Mouse (Mus musculus) spleen, adult 12 weeks (tissue): ENCODE measurements at regions not wholly inside any gene's neighbourhood (a gene's known extent, or its start where the extent isn't known, plus 50 kb on each side); places are given as distances from the start of the nearest gene placed in this dataset.

ENCODE experiments used
- DNase-seq: peaks from one replicate; pipeline ENCODE4 v3.0.0; 2022; ENCODE audit warnings: low spot score

DNA sequence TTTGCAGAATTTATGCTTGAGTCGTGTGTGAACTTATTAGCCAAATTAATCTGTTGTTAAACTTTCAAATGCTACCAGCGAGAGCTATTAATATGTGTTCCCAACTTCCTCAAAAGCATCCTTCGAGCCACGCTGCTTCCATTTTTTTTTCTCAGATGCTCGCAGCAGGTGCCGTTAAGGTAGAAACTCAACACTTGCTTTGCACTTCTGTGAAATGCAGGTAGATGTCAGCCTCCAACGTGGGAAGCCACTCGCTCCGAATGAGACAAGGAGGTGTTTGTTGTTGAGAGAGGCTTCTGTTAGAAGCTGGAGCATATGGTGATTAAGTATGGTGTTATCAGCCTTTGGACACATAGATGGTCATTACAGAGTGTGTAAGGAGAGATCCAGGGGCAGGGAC, 433.1 kb upstream of the Adgrl2 start:
- DNase-seq: no peak

- DNase-seq: no peak
Observed at GRCm38 (mm10) chr3:149415081-149415480, 424.7 kb upstream of the Adgrl2 start.

DNA sequence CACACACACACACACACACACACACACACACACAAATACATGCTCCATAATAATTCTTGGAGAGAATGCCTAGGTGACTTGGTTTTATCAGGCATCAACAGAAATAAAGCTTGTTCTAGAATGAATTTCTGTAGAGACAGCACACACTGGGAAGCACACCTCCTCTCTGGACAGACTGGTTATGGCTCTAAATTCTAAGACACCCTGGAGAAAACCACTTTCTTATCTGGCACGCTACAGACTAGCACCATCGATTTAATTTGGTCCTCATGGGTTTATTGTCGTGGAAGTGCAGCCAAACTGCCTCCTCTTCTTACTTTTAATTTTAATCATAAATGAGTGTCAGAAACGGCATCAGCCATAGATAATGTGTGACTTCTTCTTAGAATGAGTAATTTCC, 422.8 kb upstream of the Adgrl2 start:
- DNase-seq: no peak

DNA sequence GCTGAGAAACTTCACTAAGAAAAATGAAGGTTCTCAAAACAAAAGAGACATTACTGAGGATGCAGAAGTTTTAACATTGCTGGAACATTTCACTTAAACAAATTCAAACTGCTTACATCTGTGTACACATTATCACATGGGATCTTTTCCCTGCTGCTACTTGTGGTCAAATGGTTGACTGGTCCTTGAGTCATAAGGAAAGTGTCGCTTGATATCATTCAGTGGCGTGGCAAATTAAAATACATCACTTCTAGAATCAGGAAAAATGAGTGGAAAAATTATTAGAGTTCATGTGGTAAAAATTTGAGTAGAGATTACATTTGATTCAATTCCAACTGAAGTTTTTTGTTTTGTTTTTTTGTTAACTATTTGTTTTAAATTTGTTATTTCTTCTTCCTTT, 420.2 kb upstream of the Adgrl2 start:
- no peak for DNase-seq

- no peak for DNase-seq
Observed at GRCm38 (mm10) chr3:149408858-149409257, 418.5 kb upstream of the Adgrl2 start.

DNA sequence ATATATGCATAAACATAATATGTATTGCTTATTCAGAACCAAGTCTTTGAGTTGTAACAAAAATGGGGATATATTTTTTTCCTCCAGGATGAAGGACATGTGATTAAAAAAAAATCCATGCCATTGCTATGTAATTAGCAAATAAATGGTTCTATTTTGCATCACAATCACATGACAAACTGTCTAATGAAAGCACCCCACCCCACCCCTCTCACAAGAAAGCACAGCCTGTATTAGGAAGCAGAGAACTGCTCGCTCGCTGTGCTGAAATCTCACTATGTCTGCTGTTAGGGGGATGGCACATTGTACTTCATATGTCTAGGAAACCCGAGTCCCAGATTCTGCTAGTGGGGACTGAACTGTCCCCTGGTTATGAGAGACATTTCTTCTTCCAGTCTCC, 415.5 kb upstream of the Adgrl2 start:
- DNase-seq: no peak

- no peak for DNase-seq
Observed at GRCm38 (mm10) chr3:149404691-149405090, 414.3 kb upstream of the Adgrl2 start.

DNA sequence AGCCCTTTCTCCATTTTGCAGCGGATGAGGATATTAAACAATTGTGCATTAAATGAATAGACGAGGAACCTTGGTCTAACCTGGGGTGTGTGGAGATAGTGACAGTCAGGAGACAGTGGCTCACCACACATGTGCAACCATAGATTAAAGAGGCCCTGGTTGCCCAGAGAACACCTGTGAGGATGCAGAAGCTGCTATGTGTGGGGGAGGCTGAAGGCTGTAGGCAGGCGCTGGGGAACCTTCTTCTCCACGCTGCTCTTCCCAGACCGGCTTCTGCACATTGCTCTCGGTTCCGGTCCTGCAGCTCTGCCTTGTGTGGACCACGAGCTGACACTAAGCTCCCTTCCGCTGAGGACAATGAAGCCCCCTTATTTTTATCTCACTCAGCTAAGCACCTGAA, 412.1 kb upstream of the Adgrl2 start:
- no peak for DNase-seq

DNA sequence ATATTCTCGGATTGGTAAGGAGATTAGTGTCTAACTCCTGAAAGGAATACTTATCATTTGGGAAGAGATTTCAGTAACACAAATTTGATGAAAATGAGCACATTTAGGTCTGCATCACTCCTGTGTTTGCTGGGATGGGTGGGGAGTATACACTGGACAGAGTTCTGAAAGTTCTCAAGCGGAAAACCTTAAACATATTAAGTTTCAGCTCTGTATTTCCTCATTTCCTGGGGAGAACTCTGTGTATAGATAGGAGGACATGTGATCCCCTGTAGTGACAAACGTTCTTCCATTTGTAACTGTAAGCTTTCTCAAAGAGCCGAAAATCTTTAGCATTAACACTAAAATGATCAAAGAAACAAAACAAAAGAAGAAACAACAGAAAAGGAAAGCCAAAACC, 404.7 kb upstream of the Adgrl2 start:
- DNase-seq: no peak

GRCm38 (mm10) chr3:149393317-149394172, 403.2 kb upstream of the Adgrl2 start:
- DNase-seq: no peak

DNA sequence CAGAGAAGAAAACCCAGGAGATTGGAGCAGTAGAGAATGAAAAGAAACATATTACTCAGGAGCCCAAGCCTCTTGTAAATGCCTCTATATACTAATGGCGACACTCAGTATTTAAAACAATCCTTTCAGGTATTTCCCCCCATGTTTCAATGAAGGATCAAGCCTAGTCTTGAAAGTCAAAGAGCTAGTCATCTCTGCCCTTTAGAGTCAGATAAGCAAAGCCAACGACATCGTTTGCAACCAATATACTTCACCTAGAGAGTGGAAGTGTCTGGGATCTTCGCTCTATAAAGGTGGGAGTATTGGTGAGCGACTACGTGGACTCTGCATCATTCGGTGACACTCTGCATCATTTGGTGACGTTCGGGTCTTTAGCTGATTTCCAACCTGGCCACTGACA, 401.8 kb upstream of the Adgrl2 start:
- no peak for DNase-seq

DNA sequence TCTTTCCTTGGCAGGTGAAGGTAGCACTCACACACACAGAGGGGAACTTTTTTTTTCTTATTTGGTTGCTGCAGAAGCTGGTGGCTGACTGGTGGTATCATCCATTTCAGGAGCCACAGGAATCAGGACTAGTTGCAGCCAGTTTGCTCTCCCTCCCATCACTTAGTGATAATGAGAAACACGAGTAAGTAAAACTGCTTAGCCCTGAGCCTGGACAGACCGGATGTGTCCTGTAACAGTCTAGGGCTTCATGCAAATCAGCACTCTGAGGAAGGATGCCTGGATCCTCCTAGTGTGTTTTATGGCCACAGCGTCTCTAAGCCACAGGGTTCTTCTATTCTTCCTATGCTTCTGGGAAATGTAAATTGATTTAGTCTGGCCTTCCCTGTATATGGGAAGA, 397.2 kb upstream of the Adgrl2 start:
- DNase-seq: no peak

DNA sequence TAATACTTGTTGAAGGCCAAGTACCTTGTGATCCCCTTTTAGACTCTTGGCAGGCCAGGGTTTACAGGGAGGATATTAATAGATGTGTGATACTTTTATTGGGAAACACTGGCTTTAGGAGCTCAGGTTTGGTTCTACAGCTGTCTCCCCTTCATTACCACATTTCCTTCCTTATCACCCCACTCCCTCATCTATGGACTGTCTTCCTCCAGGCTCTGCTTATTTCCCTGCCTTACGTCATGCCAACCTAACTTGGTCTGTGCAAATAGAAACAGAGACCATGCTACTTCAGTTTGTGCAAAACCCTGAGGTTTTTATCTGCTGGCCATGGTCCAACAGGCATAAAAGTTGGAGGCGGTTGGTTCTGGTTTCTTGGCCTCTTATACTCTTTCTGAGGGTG, 395.7 kb upstream of the Adgrl2 start:
- no peak for DNase-seq

DNA sequence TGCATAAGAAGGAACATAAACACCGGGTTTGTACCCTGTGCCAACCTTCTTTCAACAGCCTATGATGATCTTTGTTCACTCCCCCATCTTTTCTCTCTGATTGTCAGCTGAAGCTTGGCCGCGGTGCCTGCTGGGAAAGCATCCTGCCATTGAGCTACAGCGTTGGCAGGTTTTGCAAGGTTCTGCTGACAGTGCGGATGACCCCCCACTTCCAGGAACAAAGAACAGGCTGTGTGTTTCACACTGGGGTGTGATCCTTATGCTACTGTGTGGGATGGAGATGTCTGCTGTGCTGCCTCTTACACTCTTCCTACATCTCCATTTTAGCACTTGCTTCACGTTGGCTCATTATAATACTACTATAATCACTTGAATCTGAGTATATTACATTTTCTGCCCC, 395.0 kb upstream of the Adgrl2 start:
- no peak for DNase-seq

GRCm38 (mm10) chr3:149381559-149382245, 391.3 kb upstream of the Adgrl2 start:
- DNase-seq: no peak

DNA sequence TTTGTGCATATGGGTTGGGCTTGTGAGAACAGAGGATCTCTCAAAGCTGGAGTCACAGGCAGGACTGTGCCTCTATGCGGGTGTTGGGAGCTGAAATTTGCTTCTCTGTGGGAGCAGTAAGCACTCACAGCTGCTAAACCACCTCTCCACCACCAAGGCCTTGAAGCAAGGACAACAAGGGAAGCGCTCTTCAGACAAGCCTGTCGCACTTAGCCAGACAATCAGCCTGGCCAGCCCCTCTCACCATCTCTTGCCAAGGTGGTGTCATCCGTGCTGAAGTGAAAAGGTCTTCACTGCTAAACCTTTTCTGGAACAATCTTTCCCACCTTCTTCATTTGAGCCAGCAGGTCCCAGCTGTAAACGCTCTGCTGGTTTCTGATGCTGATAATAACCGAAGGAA, 390.7 kb upstream of the Adgrl2 start:
- DNase-seq: no peak

GRCm38 (mm10) chr3:149379866-149380472, 389.6 kb upstream of the Adgrl2 start:
- no peak for DNase-seq

GRCm38 (mm10) chr3:149379249-149379865, 389.0 kb upstream of the Adgrl2 start:
- no peak for DNase-seq

DNA sequence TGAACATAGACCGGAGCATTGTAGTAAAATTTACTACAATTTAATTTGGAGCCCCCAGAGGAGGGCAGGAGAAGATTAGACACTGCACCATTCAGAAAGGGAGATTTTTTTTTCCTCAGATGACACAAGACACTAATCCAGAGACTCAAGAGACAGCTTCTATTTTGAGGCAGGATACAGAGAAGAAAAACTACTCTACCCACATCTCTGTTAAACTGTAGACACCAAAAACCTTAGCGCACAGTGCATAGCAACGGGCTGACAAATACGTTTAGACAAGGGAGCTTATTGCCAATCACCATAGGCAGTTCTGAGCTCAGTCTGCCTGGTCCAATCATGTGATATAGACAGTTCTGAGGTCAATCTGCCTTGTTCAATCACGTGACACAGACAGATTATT, 381.1 kb upstream of the Adgrl2 start:
- DNase-seq: no peak

DNA sequence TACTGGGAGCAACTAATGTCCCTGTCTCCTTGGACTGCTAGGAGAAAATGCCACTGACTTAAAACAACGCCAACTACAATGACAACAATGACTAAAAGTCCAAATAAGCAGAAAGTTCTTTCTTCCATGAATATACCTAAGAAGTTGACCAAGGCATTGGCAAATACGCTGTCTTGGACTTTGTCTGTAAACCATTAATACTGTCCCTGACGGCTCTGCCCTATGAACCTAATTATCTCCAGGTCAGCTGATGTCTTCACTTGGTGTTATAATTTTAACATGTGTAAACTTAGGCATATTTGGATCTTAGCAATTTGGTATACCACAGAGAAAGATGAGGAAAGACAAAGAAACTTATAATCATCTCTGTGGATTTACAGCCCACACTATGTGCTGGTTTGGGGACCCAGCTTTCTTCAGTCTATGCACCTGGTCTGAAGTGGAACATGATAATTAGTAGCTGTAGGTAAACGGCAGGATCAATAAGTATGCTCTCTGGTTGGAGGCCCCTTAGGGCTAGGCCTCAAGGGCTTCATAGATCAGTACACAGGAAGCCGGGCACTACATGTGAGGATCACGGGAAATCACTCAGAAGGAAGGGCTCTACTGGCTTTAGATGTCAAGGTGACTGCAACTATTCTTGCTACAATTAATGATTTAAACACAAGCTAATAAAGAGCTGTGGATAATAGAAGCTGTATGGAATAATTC, 380.3 kb upstream of the Adgrl2 start:
- no peak for DNase-seq

DNA sequence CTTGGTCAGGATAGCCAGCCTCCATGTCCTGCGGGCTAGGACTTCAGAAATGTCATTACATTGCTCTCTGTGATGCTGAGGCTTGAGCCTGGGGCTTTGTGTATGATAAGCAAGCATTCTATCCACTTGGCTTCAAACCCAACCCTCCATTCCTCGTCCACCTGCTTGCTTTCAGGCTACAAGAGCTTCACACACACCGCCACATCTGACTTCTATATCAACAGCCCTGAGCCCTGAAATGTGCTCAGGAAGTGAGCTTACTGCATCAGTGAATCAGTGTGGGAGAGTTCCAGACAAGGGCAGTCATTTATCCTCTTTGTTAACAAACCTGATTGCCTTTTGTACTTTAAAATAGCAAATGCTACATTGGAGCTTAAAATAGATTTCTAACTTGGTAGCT, 377.5 kb upstream of the Adgrl2 start:
- no peak for DNase-seq

- no peak for DNase-seq
Observed at GRCm38 (mm10) chr3:149360164-149360563, 369.8 kb upstream of the Adgrl2 start.
